Mouse (Mus musculus) G1E (cell line): ENCODE measurements around the gene Vmn1r121.
"Not testable (repeated sequence)": the region's sequence is repeated elsewhere in the genome, so short reads cannot be mapped to it uniquely, and the experiment has no call there.

Experiments
- CTCF ChIP-seq: IDR thresholded peaks from 2 replicates; pipeline ENCODE4 v1.5.1; 2012; ENCODE audit warnings: low read depth, low read length, inconsistent platforms, mixed read lengths
- GATA1 ChIP-seq: IDR thresholded peaks from 2 replicates; pipeline ENCODE4 v1.6.1; 2012; ENCODE audit warnings: borderline replicate concordance, low read length, inconsistent platforms, mixed read lengths
- GATA2 ChIP-seq: IDR thresholded peaks from 2 replicates; pipeline ENCODE4 v1.6.1; 2012; ENCODE audit warnings: low read depth, low read length, inconsistent platforms, borderline replicate concordance
- TAL1 ChIP-seq: conservative IDR thresholded peaks from 2 replicates; pipeline ENCODE4 v1.6.1; 2012; ENCODE audit warnings: low read depth, low read length, inconsistent platforms, mixed read lengths

DNA sequence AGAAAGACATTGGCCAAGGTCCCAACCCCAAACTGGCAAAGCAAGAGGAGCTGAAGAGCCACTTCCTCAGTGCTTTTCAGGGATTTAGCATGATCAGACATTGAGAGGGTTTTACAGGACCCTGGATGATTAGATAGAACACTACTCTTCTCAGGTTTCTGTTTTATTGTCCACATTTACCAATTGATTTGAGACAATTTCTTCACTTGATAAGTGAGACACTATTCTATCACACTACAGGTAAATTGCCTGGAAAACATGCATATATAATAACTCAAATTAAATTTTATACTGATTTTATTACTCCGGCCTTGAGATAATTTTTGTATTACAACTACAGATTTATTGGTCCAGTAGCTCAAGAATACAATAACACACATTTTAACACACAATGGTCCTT, 44.6 kb downstream of the Vmn1r121 start, which contains the start of gene Vmn1r120:
- not testable (repeated sequence) for TF ChIP-seq CTCF, GATA2, GATA1, TAL1
